Mouse (Mus musculus) midbrain, embryonic 15.5 days (tissue): ENCODE measurements around the gene Necab3. TPM values are rescaled to one million over a fixed set of nuclear protein-coding genes. Genes with fewer than 3 reads are reported as not detected.

Experiments used
- ATAC-seq: fragments of 200-750 bp; cut with Nextera tagmentation; replicated peaks from 2 replicates; pipeline ENCODE4 v1.8.0; 2017; ENCODE audit warnings: moderate TSS enrichment
- H3K27ac ChIP-seq: fragments of 300-500 bp; sonication (generic); 2 replicates; pipeline ENCODE4 v1.5.1; 2015; ENCODE audit warnings: mild to moderate bottlenecking, inconsistent platforms
- H3K27me3 ChIP-seq: fragments of 300-500 bp; sonication (generic); replicated peaks from 2 replicates; pipeline ENCODE4 v1.6.1; 2015; ENCODE audit warnings: inconsistent platforms
- H3K36me3 ChIP-seq: fragments of 300-500 bp; sonication (generic); replicated peaks from 2 replicates; pipeline ENCODE4 v1.6.1; 2015; ENCODE audit warnings: inconsistent platforms
- H3K4me1 ChIP-seq: fragments of 300-500 bp; sonication (generic); 2 replicates; pipeline ENCODE4 v1.6.1; 2015; ENCODE audit warnings: inconsistent platforms
- H3K4me2 ChIP-seq: fragments of 300-500 bp; sonication (generic); 2 replicates; pipeline ENCODE4 v1.6.1; 2015; ENCODE audit warnings: inconsistent platforms, mild to moderate bottlenecking, moderate library complexity
- H3K4me3 ChIP-seq: fragments of 300-500 bp; sonication (generic); 2 replicates; pipeline ENCODE4 v1.5.1; 2015; ENCODE audit warnings: mild to moderate bottlenecking, inconsistent platforms
- H3K9ac ChIP-seq: fragments of 300-500 bp; sonication (generic); 2 replicates; pipeline ENCODE4 v1.6.1; 2015; ENCODE audit warnings: mild to moderate bottlenecking, inconsistent platforms
- H3K9me3 ChIP-seq: fragments of 300-500 bp; sonication (generic); 2 replicates; pipeline ENCODE4 v1.6.1; 2016; ENCODE audit warnings: inconsistent platforms
- WGBS: fragments of 180-500 bp; shearing (Covaris S2); methylation state at CpG from one replicate; pipeline ENCODE4 v1.1.7; 2015; ENCODE audit warnings: mixed read lengths; 5-methylcytosine and 5-hydroxymethylcytosine counted together
- polyA plus RNA-seq: library from polyadenylated mRNA; unstranded; fragments of >200 nt; fragmentation: Nextera tagmentation; extraction: Ambion mirVana; gene quantifications from 2 replicates; pipeline ENCODE4 v1.2.1, GENCODE M21; 2015

The Necab3 gene
- polyA plus RNA-seq, 1 experiment from 2014 or later = 18.0 TPM

GRCm38 (mm10) chr2:154551927-154552326 lies 6.8 kb downstream of the Necab3 start:
- no peak overlapping the region for H3K9ac ChIP-seq
- WGBS = 32% methylated on average over 21 of the region's 21 CpGs
- H3K27ac ChIP-seq = no peak overlapping the region; the same call in 1 of the 2 replicates

GRCm38 (mm10) chr2:154551476-154551875 lies 7.2 kb downstream of the Necab3 start, which contains the start of gene Actl10:
TSS of gene Actl10 (plus strand) at chr2:154551776.
- no peak within 1 kb of the TSS; the same call in 1 of the 2 replicates for H3K27ac ChIP-seq

More at GRCm38 (mm10) chr2:154551927-154552326, 6.8 kb downstream of the Necab3 start:
- H3K9me3 ChIP-seq = no peaks in the 10 kb centered on the region
- H3K27me3 ChIP-seq = peaks cover 14% of the 10 kb centered on the region; the same call in 1 of the 2 replicates
- peak overlapping the region; percentile 33 for H3K4me2 ChIP-seq
- peaks cover 27% of the 10 kb centered on the region for H3K4me1 ChIP-seq
- no peaks in the 10 kb centered on the region for H3K36me3 ChIP-seq
- no peak overlapping the region for H3K4me3 ChIP-seq
- no peak; the same call in 1 of the 2 replicates for ATAC-seq

GRCm38 (mm10) chr2:154550937-154551336 lies 7.8 kb downstream of the Necab3 start:
- Histone ChIP-seq H3K4me1 (peaks cover 26% of the 10 kb centered on the region), H3K4me3 (no peak overlapping the region), H3K9me3 (no peaks in the 10 kb centered on the region), H3K9ac (no peak overlapping the region), H3K27me3 (peaks cover 14% of the 10 kb centered on the region; the same call in 1 of the 2 replicates), H3K36me3 (no peaks in the 10 kb centered on the region), H3K4me2 (no peak overlapping the region), H3K27ac (no peak overlapping the region)
- WGBS = 78% methylated on average over 2 of the region's 2 CpGs
- ATAC-seq = no peak

More at GRCm38 (mm10) chr2:154551476-154551875, 7.2 kb downstream of the Necab3 start, which contains the start of gene Actl10:
- WGBS = 89% methylated on average over 4 of the region's 4 CpGs
- peaks cover 26% of the 10 kb centered on the region for H3K4me1 ChIP-seq
- H3K27me3 ChIP-seq = peaks cover 14% of the 10 kb centered on the region; the same call in 1 of the 2 replicates
- ATAC-seq = no peak
- peak within 1 kb of the TSS; percentile 33 for H3K4me2 ChIP-seq
- no peak within 1 kb of the TSS for H3K4me3 ChIP-seq
- no peaks in the 10 kb centered on the region for H3K9me3 ChIP-seq
- no peaks in the 10 kb centered on the region for H3K36me3 ChIP-seq
- H3K9ac ChIP-seq = no peak within 1 kb of the TSS

- H3K27me3 ChIP-seq = peaks cover 14% of the 10 kb centered on the region; the same call in 1 of the 2 replicates
- no peaks in the 10 kb centered on the region for H3K9me3 ChIP-seq
- 14% methylated on average over 20 of the region's 20 CpGs for WGBS
- H3K36me3 ChIP-seq = no peaks in the 10 kb centered on the region
- peak overlapping the region; percentile 88 for H3K4me2 ChIP-seq
- peak overlapping the region; percentile 50 for H3K4me3 ChIP-seq
- no peak for ATAC-seq
- H3K9ac ChIP-seq = peak overlapping the region; percentile 64; the same call in 1 of the 2 replicates
- H3K4me1 ChIP-seq = peaks cover 26% of the 10 kb centered on the region
- no peak overlapping the region for H3K27ac ChIP-seq
Observed at GRCm38 (mm10) chr2:154549886-154550189, 8.9 kb downstream of the Necab3 start.

- Histone ChIP-seq H3K4me2 (peak overlapping the region; percentile 88), H3K9me3 (no peaks in the 10 kb centered on the region), H3K27me3 (peaks cover 14% of the 10 kb centered on the region; the same call in 1 of the 2 replicates), H3K4me3 (peak overlapping the region; percentile 50), H3K27ac (no peak overlapping the region), H3K36me3 (no peaks in the 10 kb centered on the region), H3K4me1 (peaks cover 26% of the 10 kb centered on the region), H3K9ac (peak overlapping the region; percentile 64)
- ATAC-seq = peak; percentile 82
- 3% methylated on average over 47 of the region's 48 CpGs for WGBS
Observed at GRCm38 (mm10) chr2:154549127-154549885, 9.4 kb downstream of the Necab3 start.

- Histone ChIP-seq H3K4me1 (peaks cover 26% of the 10 kb centered on the region), H3K4me3 (no peak overlapping the region), H3K36me3 (no peaks in the 10 kb centered on the region), H3K4me2 (peak overlapping the region; percentile 88), H3K27me3 (peaks cover 14% of the 10 kb centered on the region; the same call in 1 of the 2 replicates), H3K9ac (no peak overlapping the region), H3K27ac (no peak overlapping the region), H3K9me3 (no peaks in the 10 kb centered on the region)
- no peak for ATAC-seq
- WGBS = 42% methylated on average over 3 of the region's 3 CpGs
Observed at GRCm38 (mm10) chr2:154548688-154549087, 10.0 kb downstream of the Necab3 start.

GRCm38 (mm10) chr2:154546711-154547110 lies 12.0 kb downstream of the Necab3 start, which contains the start of gene 1700003F12Rik:
TSS of gene 1700003F12Rik (plus strand) at chr2:154547085.
- no peak within 1 kb of the TSS for H3K4me2 ChIP-seq
- H3K36me3 ChIP-seq = no peaks in the 10 kb centered on the region
- peaks cover 15% of the 10 kb centered on the region for H3K4me1 ChIP-seq
- no peaks in the 10 kb centered on the region for H3K9me3 ChIP-seq
- ATAC-seq = no peak
- 90% methylated on average over 10 of the region's 10 CpGs for WGBS
- H3K27me3 ChIP-seq = peaks cover 14% of the 10 kb centered on the region; the same call in 1 of the 2 replicates
- H3K9ac ChIP-seq = no peak within 1 kb of the TSS
- no peak within 1 kb of the TSS for H3K4me3 ChIP-seq
- H3K27ac ChIP-seq = no peak within 1 kb of the TSS

- H3K36me3 ChIP-seq = no peaks in the 10 kb centered on the region
- H3K9ac ChIP-seq = no peak overlapping the region
- 0 out of 2 replicates have a peak, but pooled peaks cover 3% of the 10 kb centered on the region for H3K4me1 ChIP-seq
- ATAC-seq = peak; percentile 43
- H3K4me2 ChIP-seq = no peak overlapping the region
- peak overlapping the region; percentile 55 for H3K27ac ChIP-seq
- no peaks in the 10 kb centered on the region for H3K9me3 ChIP-seq
- WGBS = 82% methylated on average over 9 of the region's 9 CpGs
- no peaks in the 10 kb centered on the region for H3K27me3 ChIP-seq
- H3K4me3 ChIP-seq = no peak overlapping the region
Observed at GRCm38 (mm10) chr2:154543567-154544347, 14.9 kb downstream of the Necab3 start.

- ATAC-seq = no peak
- H3K27me3 ChIP-seq = no peaks in the 10 kb centered on the region
- H3K4me2 ChIP-seq = no peak overlapping the region
- H3K9me3 ChIP-seq = no peaks in the 10 kb centered on the region
- no peak overlapping the region for H3K9ac ChIP-seq
- H3K27ac ChIP-seq = no peak overlapping the region
- H3K36me3 ChIP-seq = peaks cover under 1% of the 10 kb centered on the region; the same call in 1 of the 2 replicates
- H3K4me1 ChIP-seq = 0 out of 2 replicates have a peak, but pooled peaks cover 7% of the 10 kb centered on the region
- 82% methylated on average over 2 of the region's 2 CpGs for WGBS
- no peak overlapping the region for H3K4me3 ChIP-seq
Observed at GRCm38 (mm10) chr2:154541630-154542029, 17.1 kb downstream of the Necab3 start.

GRCm38 (mm10) chr2:154539720-154540119 lies 19.0 kb downstream of the Necab3 start:
- H3K27ac ChIP-seq = 0 out of 2 replicates have a peak overlapping the region, but pooled peaks have one; percentile 1
- no peaks in the 10 kb centered on the region for H3K27me3 ChIP-seq
- ATAC-seq = no peak
- no peak overlapping the region for H3K4me2 ChIP-seq
- no peak overlapping the region for H3K9ac ChIP-seq
- WGBS = 72% methylated on average over 3 of the region's 3 CpGs
- no peaks in the 10 kb centered on the region for H3K9me3 ChIP-seq
- H3K36me3 ChIP-seq = peaks cover 11% of the 10 kb centered on the region; the same call in 1 of the 2 replicates
- no peak overlapping the region for H3K4me3 ChIP-seq
- 0 out of 2 replicates have a peak, but pooled peaks cover 7% of the 10 kb centered on the region for H3K4me1 ChIP-seq

- H3K9ac ChIP-seq = no peak overlapping the region
- no peak overlapping the region for H3K4me3 ChIP-seq
- WGBS = 56% methylated on average over 3 of the region's 3 CpGs
- no peaks in the 10 kb centered on the region for H3K27me3 ChIP-seq
- H3K36me3 ChIP-seq = peaks cover 11% of the 10 kb centered on the region; the same call in 1 of the 2 replicates
- H3K9me3 ChIP-seq = no peaks in the 10 kb centered on the region
- H3K27ac ChIP-seq = no peak overlapping the region
- no peak overlapping the region for H3K4me2 ChIP-seq
- H3K4me1 ChIP-seq = 0 out of 2 replicates have a peak, but pooled peaks cover 7% of the 10 kb centered on the region
- no peak for ATAC-seq
Observed at GRCm38 (mm10) chr2:154538710-154539109, 20.0 kb downstream of the Necab3 start.

GRCm38 (mm10) chr2:154538310-154538709 lies 20.4 kb downstream of the Necab3 start:
- no peaks in the 10 kb centered on the region for H3K9me3 ChIP-seq
- no peak overlapping the region for H3K4me3 ChIP-seq
- no peak overlapping the region for H3K4me2 ChIP-seq
- H3K4me1 ChIP-seq = peaks cover 8% of the 10 kb centered on the region; the same call in 1 of the 2 replicates
- 43% methylated on average over 2 of the region's 2 CpGs for WGBS
- H3K27ac ChIP-seq = no peak overlapping the region
- no peak overlapping the region for H3K9ac ChIP-seq
- no peak for ATAC-seq
- H3K36me3 ChIP-seq = peaks cover 11% of the 10 kb centered on the region; the same call in 1 of the 2 replicates
- H3K27me3 ChIP-seq = no peaks in the 10 kb centered on the region
